Mouse (Mus musculus) hindlimb bud, embryonic 11.5 days (tissue): ENCODE results near the gene Ttll7.

ENCODE experiments used
- DNase-seq: peaks from one replicate; pipeline ENCODE4 v3.0.0-alpha.2; 2012; ENCODE audit warnings: low read depth, low spot score; ENCODE audit errors: extremely low spot score

The Ttll7 gene

GRCm38 (mm10) chr3:146908922-146909321 lies 56.8 kb downstream of the Ttll7 start:
- no peak for DNase-seq

- no peak for DNase-seq
Measured at GRCm38 (mm10) chr3:146913107-146913506, 60.9 kb downstream of the Ttll7 start.

- peak; percentile 37 for DNase-seq
Measured at GRCm38 (mm10) chr3:146914798-146915197, 62.6 kb downstream of the Ttll7 start.

GRCm38 (mm10) chr3:146917891-146918290 lies 65.7 kb downstream of the Ttll7 start:
- no peak for DNase-seq

- DNase-seq, result no peak
Measured at GRCm38 (mm10) chr3:146918323-146918722, 66.2 kb downstream of the Ttll7 start.

GRCm38 (mm10) chr3:146927311-146928015 lies 75.3 kb downstream of the Ttll7 start:
- no peak for DNase-seq

GRCm38 (mm10) chr3:146928141-146928540 lies 76.0 kb downstream of the Ttll7 start:
- no peak for DNase-seq

GRCm38 (mm10) chr3:146929011-146929410 lies 76.8 kb downstream of the Ttll7 start:
- DNase-seq, result no peak

- DNase-seq, result no peak
Measured at GRCm38 (mm10) chr3:146931190-146931589, 79.0 kb downstream of the Ttll7 start.

- DNase-seq, result no peak
Measured at GRCm38 (mm10) chr3:146932506-146932905, 80.3 kb downstream of the Ttll7 start.

- no peak for DNase-seq
Measured at GRCm38 (mm10) chr3:146936888-146937287, 84.7 kb downstream of the Ttll7 start.

GRCm38 (mm10) chr3:146939391-146940250 lies 87.5 kb downstream of the Ttll7 start:
- DNase-seq, result peak; percentile 5

GRCm38 (mm10) chr3:146943101-146943500 lies 90.9 kb downstream of the Ttll7 start:
- no peak for DNase-seq

GRCm38 (mm10) chr3:146945342-146945741 lies 93.2 kb downstream of the Ttll7 start:
- no peak for DNase-seq

GRCm38 (mm10) chr3:146945887-146946286 lies 93.7 kb downstream of the Ttll7 start:
- DNase-seq, result peak; percentile 80

GRCm38 (mm10) chr3:146946641-146947040 lies 94.5 kb downstream of the Ttll7 start:
- no peak for DNase-seq

GRCm38 (mm10) chr3:146956792-146957191 lies 104.6 kb downstream of the Ttll7 start:
- DNase-seq, result no peak

GRCm38 (mm10) chr3:146962838-146963237 lies 110.7 kb downstream of the Ttll7 start:
- no peak for DNase-seq

GRCm38 (mm10) chr3:146964384-146964783 lies 112.2 kb downstream of the Ttll7 start:
- DNase-seq, result no peak

- no peak for DNase-seq
Measured at GRCm38 (mm10) chr3:146967242-146967641, 115.1 kb downstream of the Ttll7 start.

- no peak for DNase-seq
Measured at GRCm38 (mm10) chr3:146967834-146968233, 115.7 kb downstream of the Ttll7 start.

GRCm38 (mm10) chr3:146978272-146978671 lies 126.1 kb downstream of the Ttll7 start:
- DNase-seq, result no peak
